In genomic region chr16:10436166-10436565, GRCm38 (mm10) we compare ENCODE assay signal across 16 mouse cellular contexts. TPM values are rescaled to one million over a fixed set of nuclear protein-coding genes. Genes with fewer than 3 reads are reported as not detected.
A peak's percentile ranks its signal among the peaks of the same experiment; 100 is the strongest.
DNase-seq lines count a peak whose midpoint lies in the region; ATAC-seq and TF ChIP-seq lines count a peak whose summit lies in the region.
"Had no signal": no experiment of that assay in that cellular context is flagged by ENCODE, and none has a peak within 500 bp of the region (broad histone marks: within the 10 kb centered on the region; RNA-seq: fewer than 3 reads in every experiment).

No protein-coding gene starts in this region.

- TF ChIP-seq POLR2A in kidney, adult 2 months (IDR thresholded peaks at IDR 0.05; ENCODE audit: low read depth, low read length): no peak
- no peak for TF ChIP-seq POLR2A in small intestine, adult 2 months (IDR thresholded peaks at IDR 0.05; ENCODE audit: low read depth, low read length)

- H3K27me3 ChIP-seq in kidney, embryonic 16.5 days (ENCODE audit: insufficient read depth, low read length): no peaks in the 10 kb centered on the region
- H3K27me3 ChIP-seq in kidney, adult 2 months (replicated peaks; ENCODE audit: control insufficient read depth, insufficient read depth, low read length): no peaks in the 10 kb centered on the region
- H3K27me3 ChIP-seq in small intestine, adult 2 months (ENCODE audit: control insufficient read depth, insufficient read depth, low read length): no peaks in the 10 kb centered on the region
- no peaks in the 10 kb centered on the region for H3K27me3 ChIP-seq in midbrain, embryonic 14.5 days (ENCODE audit: control insufficient read depth, insufficient read depth, low read length)
- no peaks in the 10 kb centered on the region for H3K27me3 ChIP-seq in forebrain, embryonic 14.5 days (replicated peaks; ENCODE audit: control insufficient read depth, insufficient read depth, low read length)
- H3K27me3 ChIP-seq: embryonic facial prominence, embryonic 12.5 days had no signal

- H3K9me3 ChIP-seq in kidney, embryonic 16.5 days (ENCODE audit: low read length): no peaks in the 10 kb centered on the region
- no peaks in the 10 kb centered on the region for H3K9me3 ChIP-seq in midbrain, embryonic 14.5 days (ENCODE audit: control insufficient read depth, low read length)
- H3K9me3 ChIP-seq in forebrain, embryonic 14.5 days (replicated peaks; ENCODE audit: control insufficient read depth, low read length): no peaks in the 10 kb centered on the region
- H3K9me3 ChIP-seq: embryonic facial prominence, embryonic 12.5 days had no signal

- H3K9ac ChIP-seq in kidney, embryonic 16.5 days (replicated peaks; ENCODE audit: low read length): no peak overlapping the region
- H3K9ac ChIP-seq in midbrain, embryonic 14.5 days (replicated peaks; ENCODE audit: low read length): no peak overlapping the region
- no peak overlapping the region for H3K9ac ChIP-seq in forebrain, embryonic 14.5 days (ENCODE audit: low read length)
- H3K9ac ChIP-seq: embryonic facial prominence, embryonic 12.5 days; forebrain, postnatal 0 days; lung, embryonic 14.5 days had no signal

- no peak for TF ChIP-seq CTCF in kidney, adult 2 months (conservative IDR thresholded peaks at IDR 0.05; ENCODE audit: insufficient read depth, insufficient read length, low read depth, low read length)
- no peak for TF ChIP-seq CTCF in small intestine, adult 2 months (IDR thresholded peaks at IDR 0.05; ENCODE audit: extremely low read depth, insufficient read length, insufficient replicate concordance, low read depth, low read length)

- H3K4me3 ChIP-seq in kidney, embryonic 16.5 days (ENCODE audit: low read length): no peak overlapping the region
- H3K4me3 ChIP-seq in kidney, adult 2 months (ENCODE audit: insufficient read depth, low read depth, low read length): no peak overlapping the region
- no peak overlapping the region for H3K4me3 ChIP-seq in small intestine, adult 2 months (ENCODE audit: low read depth, low read length)
- H3K4me3 ChIP-seq in midbrain, embryonic 14.5 days (replicated peaks; ENCODE audit: low read depth, low read length): no peak overlapping the region
- H3K4me3 ChIP-seq in forebrain, embryonic 14.5 days (ENCODE audit: low read depth, low read length): no peak overlapping the region
- H3K4me3 ChIP-seq: embryonic facial prominence, embryonic 12.5 days; gastrocnemius, adult 2 months had no signal

- H3K4me2 ChIP-seq in kidney, embryonic 16.5 days (replicated peaks; ENCODE audit: low read depth, low read length): no peak overlapping the region
- no peak overlapping the region for H3K4me2 ChIP-seq in midbrain, embryonic 14.5 days (ENCODE audit: low read length)
- no peak overlapping the region for H3K4me2 ChIP-seq in forebrain, embryonic 14.5 days (ENCODE audit: low read length)
- H3K4me2 ChIP-seq: embryonic facial prominence, embryonic 12.5 days; liver, embryonic 11.5 days; lung, embryonic 14.5 days had no signal

- H3K36me3 ChIP-seq in kidney, embryonic 16.5 days (ENCODE audit: insufficient read depth, low read length): no peaks in the 10 kb centered on the region
- H3K36me3 ChIP-seq in kidney, adult 2 months (ENCODE audit: control insufficient read depth, insufficient read depth, low read length): no peaks in the 10 kb centered on the region
- no peaks in the 10 kb centered on the region for H3K36me3 ChIP-seq in small intestine, adult 2 months (ENCODE audit: control insufficient read depth, insufficient read depth, low read length)
- H3K36me3 ChIP-seq in midbrain, embryonic 14.5 days (ENCODE audit: control insufficient read depth, insufficient read depth, low read length): peaks cover 22% of the 10 kb centered on the region; the same call in 1 of the 2 replicates
- peaks cover 5% of the 10 kb centered on the region for H3K36me3 ChIP-seq in forebrain, embryonic 14.5 days (ENCODE audit: control insufficient read depth, insufficient read depth, low read length)

- WGBS in kidney, embryonic 16.5 days: 67% methylated on average over 6 of the region's 6 CpGs
- WGBS in kidney, adult 2 months: 57% methylated on average over 6 of the region's 6 CpGs
- 57% methylated on average over 6 of the region's 6 CpGs for WGBS in small intestine, adult 2 months
- WGBS in midbrain, embryonic 14.5 days: 88% methylated on average over 6 of the region's 6 CpGs
- WGBS in forebrain, embryonic 14.5 days: 91% methylated on average over 6 of the region's 6 CpGs

- DNase-seq in kidney, adult 11 months: peak; percentile 62
- peak; percentile 85 for DNase-seq in kidney, adult 2 months
- peak; percentile 66 to 84 for DNase-seq in kidney, postnatal 25 days
- no peak for DNase-seq in c-Kit-positive CD71-positive TER-119-positive erythroid progenitor cells, embryonic 14.5 days (ENCODE audit: low spot score)
- no peak for DNase-seq in midbrain, embryonic 14.5 days
- DNase-seq in forebrain, embryonic 14.5 days (ENCODE audit: low spot score): no peak
- DNase-seq: adrenal gland, adult 8-10 months; cerebellum, adult 8-10 months; forebrain, postnatal 0 days; gastrocnemius, adult 2 months; left cerebral cortex, postnatal 4 days; lung, embryonic 14.5 days had no signal

- no peak overlapping the region for H3K27ac ChIP-seq in kidney, embryonic 16.5 days (ENCODE audit: low read length)
- H3K27ac ChIP-seq in kidney, adult 2 months (ENCODE audit: insufficient read depth, low read depth, low read length): no peak overlapping the region
- peak overlapping the region; percentile 47 for H3K27ac ChIP-seq in small intestine, adult 2 months (ENCODE audit: insufficient read depth, low read depth, low read length)
- H3K27ac ChIP-seq in midbrain, embryonic 14.5 days (replicated peaks; ENCODE audit: low read depth, low read length): no peak overlapping the region
- H3K27ac ChIP-seq in forebrain, embryonic 14.5 days (ENCODE audit: low read depth, low read length): no peak overlapping the region
- H3K27ac ChIP-seq: embryonic facial prominence, embryonic 12.5 days; gastrocnemius, adult 2 months had no signal

- no peaks in the 10 kb centered on the region for H3K4me1 ChIP-seq in kidney, embryonic 16.5 days (ENCODE audit: insufficient read depth, low read length)
- peaks cover 6% of the 10 kb centered on the region for H3K4me1 ChIP-seq in kidney, adult 2 months (ENCODE audit: control insufficient read depth, insufficient read depth, low read length)
- peaks cover 29% of the 10 kb centered on the region; the same call in 1 of the 2 replicates for H3K4me1 ChIP-seq in small intestine, adult 2 months (ENCODE audit: control insufficient read depth, insufficient read depth, insufficient read length, low read length)
- no peaks in the 10 kb centered on the region for H3K4me1 ChIP-seq in midbrain, embryonic 14.5 days (ENCODE audit: control insufficient read depth, insufficient read depth, low read length)
- no peaks in the 10 kb centered on the region for H3K4me1 ChIP-seq in forebrain, embryonic 14.5 days (ENCODE audit: control insufficient read depth, insufficient read depth, low read length)
- H3K4me1 ChIP-seq: embryonic facial prominence, embryonic 12.5 days had no signal

- ATAC-seq in kidney, embryonic 16.5 days (ENCODE audit: low FRiP score, low TSS enrichment): no peak
- no peak for ATAC-seq in midbrain, embryonic 14.5 days (ENCODE audit: low FRiP score, low TSS enrichment)
- no peak for ATAC-seq in forebrain, embryonic 14.5 days
- ATAC-seq: forebrain, postnatal 0 days had no signal

RNA-seq across cellular contexts. Expression of gene Tvp23a, which starts 11.0 kb away (rescaled TPM):
- 14.3 and 16.3 TPM in 2 replicates for polyA plus RNA-seq in kidney, embryonic 16.5 days (2015; fragmentation: Nextera tagmentation; extraction: Ambion mirVana)
- polyA plus RNA-seq in kidney, adult 2 months (2012; rRNA removed): 0.75 and 0.84 TPM in 2 replicates
- polyA plus RNA-seq in small intestine, adult 2 months (2012; rRNA removed): 0.88 and 1.4 TPM in 2 replicates
- 39.1 and 45.2 TPM in 2 replicates for polyA plus RNA-seq in midbrain, embryonic 14.5 days (2014; fragmentation: Nextera tagmentation; extraction: Ambion mirVana)
- polyA plus RNA-seq in forebrain, embryonic 14.5 days (2014; fragmentation: Nextera tagmentation; extraction: Ambion mirVana): 38.9 and 45.8 TPM in 2 replicates

RNA-seq across cellular contexts. Expression of gene Nubp1, which starts 24.4 kb away (rescaled TPM):
- polyA plus RNA-seq in kidney, embryonic 16.5 days (2015; fragmentation: Nextera tagmentation; extraction: Ambion mirVana): 69.9 and 71.8 TPM in 2 replicates
- polyA plus RNA-seq in kidney, adult 2 months (2012; rRNA removed): 28.1 and 30.5 TPM in 2 replicates
- 11.1 and 20.3 TPM in 2 replicates for polyA plus RNA-seq in small intestine, adult 2 months (2012; rRNA removed)
- 47.3 and 49.0 TPM in 2 replicates for polyA plus RNA-seq in midbrain, embryonic 14.5 days (2014; fragmentation: Nextera tagmentation; extraction: Ambion mirVana)
- 40.7 and 49.4 TPM in 2 replicates for polyA plus RNA-seq in forebrain, embryonic 14.5 days (2014; fragmentation: Nextera tagmentation; extraction: Ambion mirVana)

RNA-seq across cellular contexts. Expression of gene Tekt5, which starts 40.9 kb away (rescaled TPM):
- 0.70 and 0.87 TPM in 2 replicates for polyA plus RNA-seq in kidney, embryonic 16.5 days (2015; fragmentation: Nextera tagmentation; extraction: Ambion mirVana)
- 0.64 and 0.77 TPM in 2 replicates for polyA plus RNA-seq in kidney, adult 2 months (2012; rRNA removed)
- polyA plus RNA-seq in small intestine, adult 2 months (2012; rRNA removed): 0.08 TPM in 1 of 2 replicates, not detected in the other
- 7.2 and 11.4 TPM in 2 replicates for polyA plus RNA-seq in midbrain, embryonic 14.5 days (2014; fragmentation: Nextera tagmentation; extraction: Ambion mirVana)
- polyA plus RNA-seq in forebrain, embryonic 14.5 days (2014; fragmentation: Nextera tagmentation; extraction: Ambion mirVana): 2.7 and 2.9 TPM in 2 replicates
- polyA plus RNA-seq: embryonic facial prominence, embryonic 12.5 days; liver, embryonic 11.5 days had no signal

RNA-seq across cellular contexts. Expression of gene Ciita, which starts 43.7 kb away (rescaled TPM):
- 0.80 TPM in 2 replicates for polyA plus RNA-seq in kidney, embryonic 16.5 days (2015; fragmentation: Nextera tagmentation; extraction: Ambion mirVana)
- 2.8 and 5.3 TPM in 2 replicates for polyA plus RNA-seq in kidney, adult 2 months (2012; rRNA removed)
- polyA plus RNA-seq in small intestine, adult 2 months (2012; rRNA removed): 5.9 and 17.0 TPM in 2 replicates
- polyA plus RNA-seq in midbrain, embryonic 14.5 days (2014; fragmentation: Nextera tagmentation; extraction: Ambion mirVana): 0.57 and 0.58 TPM in 2 replicates
- 0.12 and 0.15 TPM in 2 replicates for polyA plus RNA-seq in forebrain, embryonic 14.5 days (2014; fragmentation: Nextera tagmentation; extraction: Ambion mirVana)

Comparison
In these comparisons a context has a peak if more than half of its experiments do, and no peak if none do; other contexts are left out.
1. DNase-seq: peak in kidney, adult 11 months (single experiment), kidney, adult 2 months (single experiment) and kidney, postnatal 25 days (2 of 2); none in c-Kit-positive CD71-positive TER-119-positive erythroid progenitor cells, embryonic 14.5 days (single experiment), midbrain, embryonic 14.5 days (single experiment) and forebrain, embryonic 14.5 days (single experiment).